Mouse (Mus musculus) cerebellum, adult 11 months (tissue): ENCODE measurements around the gene Tomm40.

Source experiments
- DNase-seq: peaks from one replicate; pipeline ENCODE4 v3.0.0; 2022

Tomm40 gene

DNA sequence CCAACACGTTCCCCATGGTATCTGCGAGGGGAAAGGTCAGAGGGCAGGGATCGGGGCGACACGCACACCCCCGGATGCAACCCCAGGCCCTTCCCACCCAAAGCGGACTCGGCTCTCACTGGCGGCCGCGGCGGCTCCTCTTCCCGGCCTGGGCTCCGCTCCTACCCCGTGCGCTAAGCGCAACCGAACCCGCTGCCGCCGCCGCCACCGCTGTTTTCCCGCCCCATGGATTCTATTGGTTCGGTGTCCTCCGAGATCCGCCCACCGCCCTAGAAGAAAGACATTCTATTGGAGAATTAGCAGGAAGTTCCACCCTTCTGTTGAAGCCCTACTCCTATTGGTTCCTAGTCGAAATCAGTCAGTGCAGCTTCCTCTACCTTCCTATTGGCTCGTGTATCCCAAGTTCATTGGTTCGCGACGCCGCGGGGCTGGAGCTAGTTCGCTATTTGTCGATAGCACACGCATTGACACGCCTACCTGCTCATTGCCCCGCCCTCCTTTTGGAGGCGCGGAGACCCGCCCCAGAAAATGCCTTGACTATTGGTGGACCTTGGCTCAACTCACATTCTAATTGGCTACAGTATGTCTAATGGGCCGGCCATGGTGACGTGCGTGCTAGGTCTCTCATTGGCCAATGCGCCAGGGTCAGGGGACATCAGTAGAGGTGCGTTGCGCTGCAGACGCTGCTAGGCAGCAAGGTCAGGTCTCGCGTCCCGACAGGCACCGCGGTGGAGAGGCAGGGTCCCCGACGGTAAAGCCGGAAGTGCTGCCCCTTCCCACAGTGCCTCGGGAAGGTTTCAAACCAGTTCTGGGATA, at the start of gene Tomm40:
Tomm40 (minus strand) TSS at position 200 of the 816 bp plus-strand sequence.
- DNase-seq = peak; percentile 99

DNA sequence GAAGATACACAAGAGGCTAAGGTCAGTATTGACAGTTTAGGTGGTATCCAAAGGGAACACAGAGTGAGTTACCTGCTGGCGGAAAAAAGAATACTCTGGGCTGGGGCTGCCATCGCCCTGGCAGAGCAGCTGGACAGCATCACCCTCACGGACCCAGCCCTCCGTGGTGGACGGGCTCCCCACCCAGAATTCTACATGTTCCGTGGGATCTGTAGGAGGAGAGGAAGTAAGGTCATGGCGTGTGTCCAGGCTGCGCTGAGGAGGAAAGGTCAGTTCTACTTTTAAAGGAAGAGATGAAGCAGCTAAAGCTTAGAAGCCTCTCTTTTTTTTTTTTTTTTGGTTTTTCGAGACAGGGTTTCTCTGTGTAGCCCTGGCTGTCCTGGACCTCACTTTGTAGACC, 49.3 kb upstream of the Tomm40 start:
- DNase-seq = no peak

DNA sequence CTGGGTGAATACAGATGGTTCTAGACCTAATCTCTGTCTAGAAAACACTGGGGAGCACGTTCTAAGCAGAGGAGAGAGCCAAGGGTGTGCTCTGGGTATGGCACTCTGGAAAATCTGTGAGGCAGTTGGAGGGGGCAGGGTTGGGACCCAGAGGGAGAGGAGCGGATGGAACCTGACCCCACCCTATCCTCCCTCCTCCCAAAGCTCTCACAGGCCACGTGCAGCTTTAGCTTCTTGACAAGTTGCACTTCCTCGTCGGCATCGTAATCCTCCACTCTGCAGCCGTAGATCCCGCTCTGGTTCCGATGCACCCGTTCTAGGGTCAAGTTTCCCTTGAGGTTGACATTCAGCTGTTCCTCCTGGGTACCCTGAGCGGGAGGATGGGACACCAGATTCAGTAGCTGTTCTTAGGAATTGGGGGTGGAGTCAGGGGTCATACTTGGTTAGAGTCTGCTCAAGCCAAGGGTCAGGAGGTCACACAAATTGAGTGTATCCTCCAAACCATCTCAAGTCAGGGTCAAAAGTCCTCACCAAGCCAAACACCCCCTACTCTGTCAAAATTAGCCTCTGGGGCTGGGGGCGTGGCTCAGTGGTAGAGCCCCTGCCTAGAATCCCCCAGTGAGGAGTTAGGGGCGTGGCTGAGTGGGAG, 48.7 kb upstream of the Tomm40 start:
- no peak for DNase-seq

DNA sequence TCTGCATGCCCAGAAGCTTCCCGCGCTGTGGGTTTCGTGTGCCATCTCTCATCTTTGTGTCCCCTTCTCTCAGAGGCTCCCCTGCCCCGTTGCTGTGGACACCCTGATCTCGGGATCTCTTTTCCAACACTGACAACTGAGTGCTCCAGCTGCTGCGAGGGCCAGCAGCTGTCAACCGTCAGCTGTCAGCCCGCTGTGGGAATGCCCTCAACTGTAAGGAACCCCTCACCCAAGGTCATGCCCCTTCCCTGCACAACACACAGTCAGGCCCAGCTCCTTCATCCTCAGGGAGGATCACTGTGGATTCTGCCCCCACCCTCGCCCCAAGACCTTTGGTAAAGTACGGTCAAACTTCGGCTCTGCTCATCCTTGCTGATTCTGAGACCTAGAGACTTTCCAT, 47.0 kb upstream of the Tomm40 start:
- no peak for DNase-seq

DNA sequence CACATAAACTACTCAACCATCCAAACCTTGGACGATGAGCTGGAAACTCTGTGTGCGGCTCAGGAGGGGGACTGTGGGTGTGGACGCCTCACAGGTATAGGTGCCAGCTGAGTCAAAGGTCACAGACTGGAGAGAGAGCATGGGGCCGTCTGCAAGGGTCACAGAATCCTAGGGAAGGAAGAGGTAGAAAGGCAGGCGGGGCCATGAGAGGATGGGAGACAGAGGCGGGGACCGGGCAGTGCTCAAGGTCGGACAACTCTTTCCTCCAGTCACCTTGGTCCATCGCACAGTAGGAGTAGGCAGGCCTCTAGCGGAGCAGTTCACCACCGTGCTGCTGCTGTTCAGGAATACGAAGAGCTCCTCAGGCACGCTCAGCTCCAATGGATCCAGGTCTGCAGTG, 44.8 kb upstream of the Tomm40 start:
- DNase-seq = no peak

DNA sequence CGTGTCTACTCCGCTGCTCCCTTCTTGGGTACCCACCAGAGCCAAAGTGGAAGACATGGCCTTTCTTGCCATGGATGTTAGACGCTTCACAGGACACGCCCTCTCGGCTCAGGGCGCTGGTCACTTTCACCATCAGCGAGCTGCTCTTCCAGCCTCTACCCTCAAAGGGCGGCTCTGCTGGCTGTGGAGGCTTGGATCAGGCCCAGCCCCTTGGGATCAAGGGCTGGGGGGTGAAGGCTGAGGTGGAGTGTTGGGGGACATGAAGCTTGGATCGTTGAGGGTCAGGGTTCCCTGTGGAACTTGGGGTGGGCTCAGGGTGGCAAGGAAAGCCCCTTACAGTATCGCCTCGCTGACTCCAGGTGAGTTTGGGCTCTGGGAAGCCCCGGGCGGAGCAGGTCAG, 43.4 kb upstream of the Tomm40 start:
- no peak for DNase-seq

DNA sequence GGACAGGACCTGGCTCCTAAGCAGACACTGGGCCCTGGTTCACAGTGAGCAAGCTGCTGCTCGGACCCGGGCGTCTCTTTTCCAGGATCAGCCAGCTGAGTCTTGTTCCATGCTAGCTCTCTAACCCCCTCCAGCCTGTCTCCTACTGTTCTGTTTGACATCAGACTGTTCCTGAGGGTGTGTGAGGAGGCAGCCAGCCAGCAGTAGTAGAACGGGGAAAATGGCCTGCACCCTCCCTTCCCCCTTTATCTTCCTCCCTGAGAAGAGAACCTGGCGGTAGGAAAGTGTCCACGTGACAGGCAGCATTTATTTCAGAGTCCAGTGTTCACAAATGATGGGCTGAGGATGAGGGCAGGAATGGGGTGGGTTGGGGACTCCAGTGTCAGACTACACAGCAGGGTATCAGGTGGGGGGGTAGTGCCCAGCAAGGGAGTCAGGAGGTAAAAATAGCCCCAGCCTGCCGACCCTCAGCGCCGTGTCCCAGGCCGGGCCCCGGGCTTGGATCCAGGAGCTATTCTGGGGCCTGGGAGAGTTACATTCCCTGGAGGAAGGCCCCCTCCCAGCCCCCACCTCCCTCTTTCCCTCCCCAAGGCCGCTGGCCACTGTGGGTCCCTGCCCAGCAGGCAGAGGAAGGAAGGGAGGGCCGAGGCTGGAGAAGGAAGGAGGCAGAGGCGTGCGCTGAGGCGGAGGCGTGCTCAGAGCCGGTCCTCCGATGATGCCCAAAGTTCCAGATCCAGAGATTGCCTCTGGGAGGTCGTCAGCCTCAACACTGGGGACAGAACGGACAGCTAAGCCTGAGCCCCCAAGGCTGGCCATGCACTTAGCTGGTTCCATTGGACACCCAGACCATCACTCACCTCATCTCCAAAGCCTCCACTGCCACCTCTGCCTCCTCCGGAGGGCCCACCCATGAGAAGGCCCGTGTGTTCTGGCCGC, 40.9 kb upstream of the Tomm40 start:
- DNase-seq = no peak

DNA sequence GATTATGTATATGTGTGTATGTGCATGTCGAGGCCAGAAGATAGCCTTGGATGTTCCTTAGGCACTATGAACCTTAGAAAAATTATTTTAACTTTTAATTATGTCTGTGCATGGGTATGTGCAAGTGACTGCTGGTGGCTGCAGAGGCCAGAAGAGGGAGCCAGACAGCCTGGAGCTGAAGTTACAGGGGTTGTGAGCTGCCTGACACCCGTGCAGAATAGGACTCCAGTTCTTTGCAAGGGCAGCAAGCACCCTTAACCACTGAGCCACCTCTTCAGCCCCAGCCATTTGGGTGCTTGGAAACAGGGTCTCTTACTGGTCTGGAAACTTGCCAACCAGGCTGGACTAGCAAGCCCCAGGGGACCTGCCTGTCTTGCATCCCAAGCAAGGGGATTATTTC, 39.8 kb upstream of the Tomm40 start:
- DNase-seq = no peak

DNA sequence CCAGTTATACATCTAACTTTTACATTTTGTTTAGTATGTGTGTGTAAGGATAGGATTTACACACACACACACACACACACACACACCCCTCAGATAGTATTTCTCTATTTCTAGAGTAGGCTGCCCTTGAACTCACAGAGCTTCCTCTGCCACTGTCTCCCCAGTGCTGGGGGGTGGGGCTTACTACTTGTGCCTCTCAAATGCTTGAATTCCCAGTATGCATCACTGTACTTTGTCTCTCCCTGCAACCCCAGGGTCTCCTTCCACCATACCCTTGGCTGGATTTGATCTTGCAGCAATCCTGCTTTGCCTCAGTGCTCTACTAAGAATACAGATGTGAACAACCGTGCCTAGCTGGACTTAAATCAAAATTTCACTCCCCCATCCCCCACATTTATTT, 38.8 kb upstream of the Tomm40 start:
- DNase-seq = no peak

DNA sequence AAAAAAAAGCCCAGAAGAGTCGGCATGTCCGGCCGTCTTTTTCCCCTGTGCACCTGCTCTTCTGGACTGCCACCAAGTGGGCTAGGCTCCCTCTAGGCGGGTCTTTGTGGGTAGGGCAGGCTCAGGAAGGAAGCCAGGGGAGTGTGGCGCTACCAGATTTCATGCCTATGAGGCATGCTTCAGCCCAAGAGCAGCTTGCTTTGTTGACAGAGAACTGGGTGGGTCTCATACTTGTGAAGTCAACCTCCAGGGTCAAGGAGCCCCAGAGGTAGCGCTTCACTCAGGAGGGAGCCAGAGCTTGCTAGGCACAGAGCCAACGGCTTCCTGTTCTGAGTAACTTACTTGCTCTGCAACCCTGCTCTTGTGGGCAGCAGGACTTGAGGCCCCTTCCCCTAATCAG, 38.3 kb upstream of the Tomm40 start:
- DNase-seq = no peak

DNA sequence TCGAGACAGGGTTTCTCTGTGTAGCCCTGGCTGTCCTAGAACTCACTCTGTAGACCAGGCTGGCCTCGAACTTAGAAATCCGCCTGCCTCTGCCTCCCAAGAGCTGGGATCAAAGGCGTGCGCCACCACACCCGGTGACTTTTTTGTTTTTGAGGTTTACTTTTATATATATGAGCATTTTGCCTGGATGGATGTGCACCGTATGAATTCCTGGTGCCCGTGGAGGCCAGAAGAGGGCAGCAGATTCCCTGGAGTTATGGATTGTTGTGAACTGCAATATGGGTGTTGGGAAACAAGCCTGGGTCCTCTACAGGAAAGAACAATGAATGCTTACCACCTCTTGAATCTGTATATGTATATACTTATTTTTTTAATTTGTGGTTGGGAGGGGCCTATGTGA, 37.4 kb upstream of the Tomm40 start:
- no peak for DNase-seq

DNA sequence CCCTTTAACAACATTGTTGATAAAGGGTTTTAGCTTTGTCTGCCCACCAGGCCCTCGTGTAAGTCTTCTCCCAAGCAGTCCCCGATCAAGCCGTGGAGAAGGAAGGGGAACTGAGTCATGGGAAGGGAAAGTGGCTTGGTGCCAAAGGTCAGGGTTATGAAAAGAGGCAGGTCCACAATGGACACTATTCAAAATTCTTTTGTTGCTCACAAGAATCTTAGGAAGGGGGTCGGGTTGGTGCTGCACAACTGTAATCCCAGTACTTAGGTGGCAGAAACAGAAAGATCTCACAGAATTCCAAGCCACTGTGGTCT, 35.8 kb upstream of the Tomm40 start:
- DNase-seq = no peak

DNA sequence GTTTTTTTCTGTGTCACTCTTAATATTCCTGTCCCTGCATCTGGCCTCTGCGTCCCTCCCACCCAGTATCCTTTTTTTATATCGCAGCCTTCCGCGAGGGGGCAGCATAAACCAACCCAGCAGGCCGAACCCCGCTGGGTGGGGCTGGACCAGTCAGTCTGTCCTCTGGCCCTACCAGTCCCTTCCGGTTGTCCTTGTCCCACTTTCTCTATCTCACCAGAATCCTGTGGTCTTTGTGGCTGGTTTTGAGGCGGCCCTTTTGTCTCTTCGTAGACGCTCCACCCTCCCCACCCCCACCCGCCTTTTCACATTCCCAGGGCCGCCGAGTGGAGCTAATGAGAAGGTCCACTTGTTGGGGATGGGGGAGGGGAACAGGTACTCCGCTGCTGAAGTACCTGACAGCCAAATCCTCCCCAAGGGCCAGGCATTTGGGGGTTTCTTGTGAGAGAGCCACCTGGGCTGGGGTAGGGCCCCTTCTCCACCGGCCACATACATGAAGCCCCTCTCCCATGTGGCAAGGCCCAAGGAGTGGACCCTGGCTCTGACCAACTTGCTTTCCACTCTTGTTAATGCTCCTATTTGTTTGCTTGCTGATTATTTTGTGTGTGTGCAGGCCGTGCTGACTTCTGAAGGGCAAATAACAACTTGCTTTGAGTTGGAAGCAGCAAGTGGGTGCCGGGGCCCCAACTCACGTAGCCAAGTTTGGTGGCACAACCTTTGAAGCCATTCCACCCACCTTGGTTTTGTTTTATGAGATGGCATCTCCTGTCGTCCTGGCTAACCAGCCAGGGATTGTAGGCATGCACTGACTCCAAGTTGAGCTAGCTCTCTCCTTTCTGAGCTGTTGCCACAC, 35.2 kb upstream of the Tomm40 start, which contains the start of gene Nectin2:
Nectin2 (minus strand) TSS at position 267 of the 853 bp plus-strand sequence.
- DNase-seq = peak; percentile 42

DNA sequence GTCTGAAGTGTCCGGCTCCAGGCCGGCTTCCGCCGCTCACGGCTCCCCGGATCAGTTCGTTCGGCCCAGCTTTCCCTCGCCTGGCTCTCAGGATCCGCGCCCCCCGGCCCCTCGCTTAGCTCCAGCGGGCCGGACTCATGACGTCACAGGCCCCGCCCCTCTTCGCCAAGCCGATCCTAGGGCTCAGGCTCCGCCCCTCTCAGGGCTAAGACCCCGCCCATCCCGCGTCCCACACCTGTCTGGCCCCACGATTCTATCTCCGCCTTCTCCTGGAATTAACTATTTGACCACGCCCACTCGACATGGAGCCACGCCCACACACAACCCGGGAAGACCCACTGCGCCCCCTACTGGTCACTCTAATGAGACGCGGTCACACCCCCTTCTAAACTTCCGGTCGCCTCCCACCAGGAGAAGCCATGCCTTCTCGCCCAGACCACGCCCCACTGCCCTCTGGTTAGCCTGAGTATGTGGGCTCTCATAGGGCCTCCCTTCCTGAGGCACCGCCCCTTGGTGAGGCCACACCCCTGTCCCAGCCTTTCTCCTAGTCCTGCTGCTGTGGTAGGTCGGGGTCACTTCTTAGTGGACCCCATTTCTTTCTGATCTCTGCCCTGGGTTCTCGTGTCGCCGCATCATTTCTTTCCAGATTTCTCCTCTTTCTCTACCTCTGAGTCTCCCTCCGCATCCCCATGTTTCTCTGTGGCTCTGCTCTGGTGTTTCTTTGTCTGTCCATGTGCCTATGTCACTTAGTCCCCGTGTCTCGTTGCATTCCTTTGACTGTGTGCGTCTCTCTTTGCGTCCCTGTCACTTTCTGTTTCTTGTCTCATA, 34.4 kb upstream of the Tomm40 start:
- DNase-seq = peak; percentile 65

DNA sequence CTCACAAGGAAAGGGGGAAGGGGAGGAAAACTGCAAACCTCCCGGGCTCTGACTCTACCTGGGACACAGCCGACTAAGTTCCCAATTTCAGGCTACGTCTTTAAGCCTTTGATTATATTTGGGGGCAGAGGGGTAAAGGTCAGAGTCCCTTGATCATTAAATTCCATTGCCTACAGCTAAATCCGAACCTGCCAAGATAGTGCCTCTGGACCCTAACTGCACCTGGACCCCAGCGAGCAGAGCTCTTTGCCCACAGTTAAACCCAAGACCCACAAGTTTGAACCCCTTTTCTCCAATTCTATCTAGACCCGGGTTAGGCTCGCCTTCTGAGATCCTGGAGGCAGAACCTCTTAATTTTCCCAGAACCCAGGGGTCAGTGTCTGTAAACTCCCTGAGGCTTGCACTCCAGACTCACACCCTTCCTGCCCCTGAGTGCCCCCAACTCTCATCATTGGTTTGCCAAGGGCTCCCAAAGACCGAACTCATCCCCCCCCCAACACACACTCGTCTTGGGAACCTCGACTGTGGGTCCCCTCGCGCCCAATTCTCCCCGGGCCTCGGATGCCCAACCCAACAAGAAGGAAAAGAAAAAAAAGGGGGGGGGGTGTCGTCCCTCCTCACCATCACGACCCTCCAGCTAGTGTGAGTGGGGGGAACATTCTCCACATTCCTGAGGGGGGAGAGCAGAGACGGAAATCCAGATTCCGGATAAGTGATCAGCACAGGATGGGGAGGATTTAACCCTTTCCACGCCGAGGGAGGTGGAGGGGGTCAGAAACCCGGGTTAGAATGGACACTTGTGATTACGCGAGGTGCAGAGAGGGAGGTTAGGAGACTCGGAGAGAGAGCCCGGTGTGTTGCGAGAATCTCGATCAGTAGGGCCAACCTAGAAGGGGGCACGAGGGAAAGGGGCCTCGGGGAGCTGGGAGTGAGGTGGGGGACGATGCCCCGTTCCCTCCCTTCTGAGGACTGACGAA, 33.3 kb upstream of the Tomm40 start:
- no peak for DNase-seq

DNA sequence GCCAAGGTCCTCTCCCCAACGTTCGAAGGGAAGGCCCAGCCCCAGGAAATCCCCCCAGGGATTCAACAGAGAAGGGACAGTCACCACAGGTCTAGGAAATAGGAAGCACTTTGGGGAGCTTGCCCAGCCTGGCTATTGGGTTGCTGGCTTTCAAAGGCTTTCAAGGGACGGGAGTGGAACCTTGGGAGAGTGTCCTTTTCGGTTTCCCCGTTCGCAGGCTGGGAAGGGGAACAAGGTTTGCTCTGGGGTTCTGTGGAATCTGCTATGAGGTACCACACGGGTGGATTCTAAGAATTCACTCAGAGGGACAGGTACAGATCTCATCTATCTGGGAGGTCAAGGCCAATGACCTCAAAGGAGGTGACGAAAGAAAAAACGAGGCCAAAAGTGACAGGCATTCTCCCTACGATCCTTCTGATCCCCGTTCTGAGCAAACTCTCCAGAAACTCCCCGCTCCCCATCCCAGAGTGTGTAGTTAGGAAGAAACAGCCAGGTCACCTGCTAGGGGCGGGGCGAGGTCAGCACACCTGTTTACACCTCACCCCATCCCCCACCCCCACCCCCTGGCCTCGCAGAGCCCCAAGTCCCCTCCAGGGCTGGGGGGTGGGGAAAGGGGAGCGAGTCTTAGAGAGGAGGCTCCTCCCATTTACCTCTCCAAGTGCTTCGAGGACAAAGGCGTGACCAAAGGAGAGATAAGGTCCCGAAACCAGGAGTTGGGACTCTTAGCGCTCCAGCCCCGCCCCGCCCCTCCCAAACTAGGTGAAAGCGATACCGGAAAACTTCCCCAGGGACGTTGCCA, 32.4 kb upstream of the Tomm40 start:
- DNase-seq = no peak

DNA sequence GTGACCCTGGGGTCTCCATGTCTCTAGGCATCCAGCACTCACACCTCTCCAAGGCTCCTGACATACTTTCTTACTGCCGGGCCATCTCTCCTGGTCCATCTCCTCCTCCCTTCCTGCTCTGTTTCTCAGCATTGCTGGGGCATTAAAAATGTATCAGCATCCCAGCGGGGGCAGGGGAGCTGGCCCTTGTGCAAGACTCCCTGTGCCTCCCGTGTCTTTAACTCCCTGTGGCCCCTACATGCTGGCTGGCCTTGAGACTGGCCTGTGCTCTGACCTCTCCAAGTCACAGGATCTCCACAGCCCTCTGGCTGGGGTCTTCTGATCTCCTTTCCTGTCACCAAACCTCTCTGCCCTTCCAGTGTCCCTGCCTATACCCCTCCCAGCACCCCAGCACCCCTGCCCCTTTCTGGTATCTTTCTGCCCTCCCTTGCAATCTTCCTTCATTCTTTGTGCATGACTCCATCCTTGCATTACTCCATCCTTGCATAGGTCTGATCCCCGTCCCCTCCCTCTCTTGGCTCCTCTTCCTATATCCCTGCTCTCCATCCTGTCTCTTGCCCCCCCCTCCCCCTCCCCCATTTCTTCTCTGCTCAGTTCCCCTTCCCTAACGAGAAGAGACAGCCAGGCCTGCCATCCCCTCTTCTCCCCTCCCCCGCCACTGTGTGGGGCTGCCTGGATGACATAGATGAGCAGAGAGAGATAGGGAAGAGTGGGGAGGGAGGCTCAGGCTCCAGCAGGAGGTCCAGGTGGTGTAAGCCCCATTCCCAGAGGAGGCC, 31.4 kb upstream of the Tomm40 start:
- no peak for DNase-seq

DNA sequence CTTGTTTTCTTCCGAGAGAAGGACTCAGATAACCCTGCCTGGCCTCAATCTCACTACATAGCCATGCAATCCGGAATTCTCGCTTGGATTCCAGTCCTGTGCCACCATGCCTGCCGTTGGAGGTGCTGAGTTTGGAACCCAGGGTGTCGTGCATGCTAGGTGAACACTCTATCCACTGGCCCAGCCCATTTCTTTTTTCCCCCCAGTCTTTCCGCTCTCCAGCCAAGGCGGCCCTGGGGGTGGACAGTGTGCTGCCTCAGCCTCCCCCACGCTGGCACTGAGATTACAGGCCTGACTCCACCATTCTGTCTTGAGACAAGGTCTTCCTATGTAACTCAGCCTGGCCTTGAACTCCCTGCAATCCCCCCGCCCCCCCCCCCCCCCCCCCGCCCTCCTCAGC, 30.7 kb upstream of the Tomm40 start:
- DNase-seq = no peak
